Mouse (Mus musculus) gastrocnemius, postnatal 10 days (tissue): ENCODE data around the gene Kdm6a. TPM values are rescaled to one million over a fixed set of nuclear protein-coding genes. Genes with fewer than 3 reads are reported as not detected.

ENCODE experiments used
- DNase-seq: peaks from one replicate; pipeline ENCODE4 v3.0.0; 2021; ENCODE audit warnings: mixed read lengths
- long read RNA-seq, 2 experiments: library from polyadenylated mRNA; stranded (forward); transcript quantifications; one replicate each; pipeline ENCODE4 v2.0.0; 2021
- total RNA-seq, 2 experiments: library from RNA; stranded (reverse); gene quantifications; 2 replicates each; pipeline ENCODE4 v1.2.3; 2021

Kdm6a gene
- 10 to 100 TPM; 21.9 to 44.3 TPM for total RNA-seq
- long read RNA-seq, experiment 1, full-length matches to known transcripts = 1 of 11 reads
- long read RNA-seq, experiment 1, partial matches to known transcripts = 2 of 11 reads
- long read RNA-seq, experiment 1, other reads (novel, unspliced or antisense) = 8 of 11 reads
- long read RNA-seq, experiment 2, full-length matches to known transcripts = 1 of 9 reads
- long read RNA-seq, experiment 2, partial matches to known transcripts = 1 of 9 reads
- long read RNA-seq, experiment 2, other reads (novel, unspliced or antisense) = 7 of 9 reads

GRCm38 (mm10) chrX:18162192-18162857, at the start of gene Kdm6a:
TSS of gene Kdm6a (plus strand) at chrX:18162575.
- DNase-seq = peak; percentile 95

- no peak for DNase-seq
These were observed 16.8 kb upstream of the Kdm6a start, which contains the start of gene Dusp21 for GRCm38 (mm10) chrX:18145557-18145956. TSS of gene Dusp21 (plus strand) at chrX:18145857.

DNA sequence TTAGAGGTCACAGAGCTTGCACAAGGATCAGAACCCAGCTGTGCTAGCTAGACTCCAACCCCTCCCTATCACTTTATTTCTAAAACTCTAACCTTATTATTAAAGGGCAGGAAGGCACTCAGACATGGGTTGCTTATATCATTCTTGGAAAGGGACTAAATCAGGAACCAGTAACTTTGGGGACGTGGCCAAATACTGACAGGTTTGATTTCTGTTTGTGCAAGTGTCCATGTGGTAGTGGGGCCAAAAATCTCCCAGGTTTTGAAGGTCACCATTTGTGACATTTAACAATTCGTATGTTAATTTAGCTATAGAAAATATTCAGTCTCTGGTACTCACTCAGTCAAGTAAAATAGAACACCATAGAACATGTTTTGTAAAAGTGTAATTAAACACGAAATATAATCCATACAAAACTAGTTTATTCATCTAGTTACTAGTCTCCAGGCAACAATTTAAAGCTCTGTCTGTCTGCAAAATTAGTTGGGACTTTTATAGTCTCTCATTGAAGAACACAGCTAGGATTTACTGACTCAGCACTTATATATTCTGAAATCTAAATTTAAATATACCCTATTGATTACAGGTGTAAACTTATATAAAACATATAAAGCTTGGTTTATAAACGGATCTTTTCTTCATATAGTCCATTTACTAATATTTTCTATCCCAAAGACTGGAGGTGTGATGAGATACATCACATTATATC, 1.5 kb upstream of the Kdm6a start:
- no peak for DNase-seq

DNA sequence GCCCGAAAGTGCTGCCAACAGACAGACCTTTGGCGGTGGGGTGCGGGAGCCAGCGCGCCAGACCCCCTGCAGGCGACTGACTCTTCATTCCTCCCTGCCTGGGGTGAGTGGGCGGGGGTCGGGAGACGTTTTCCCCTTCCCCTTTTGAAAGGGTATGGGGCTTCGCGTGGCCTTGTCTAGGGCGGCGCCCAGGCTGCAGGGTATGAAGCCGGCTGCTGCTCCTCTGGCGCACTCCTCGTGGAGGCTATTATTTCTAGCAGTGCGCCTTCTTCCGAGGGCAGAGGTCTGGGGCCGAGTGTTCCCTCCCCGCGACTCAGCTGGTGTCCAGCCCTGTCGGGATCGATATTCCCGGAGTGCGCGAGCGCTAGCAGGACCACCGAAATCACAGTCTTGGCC, 581 bp upstream of the Kdm6a start:
- no peak for DNase-seq

DNA sequence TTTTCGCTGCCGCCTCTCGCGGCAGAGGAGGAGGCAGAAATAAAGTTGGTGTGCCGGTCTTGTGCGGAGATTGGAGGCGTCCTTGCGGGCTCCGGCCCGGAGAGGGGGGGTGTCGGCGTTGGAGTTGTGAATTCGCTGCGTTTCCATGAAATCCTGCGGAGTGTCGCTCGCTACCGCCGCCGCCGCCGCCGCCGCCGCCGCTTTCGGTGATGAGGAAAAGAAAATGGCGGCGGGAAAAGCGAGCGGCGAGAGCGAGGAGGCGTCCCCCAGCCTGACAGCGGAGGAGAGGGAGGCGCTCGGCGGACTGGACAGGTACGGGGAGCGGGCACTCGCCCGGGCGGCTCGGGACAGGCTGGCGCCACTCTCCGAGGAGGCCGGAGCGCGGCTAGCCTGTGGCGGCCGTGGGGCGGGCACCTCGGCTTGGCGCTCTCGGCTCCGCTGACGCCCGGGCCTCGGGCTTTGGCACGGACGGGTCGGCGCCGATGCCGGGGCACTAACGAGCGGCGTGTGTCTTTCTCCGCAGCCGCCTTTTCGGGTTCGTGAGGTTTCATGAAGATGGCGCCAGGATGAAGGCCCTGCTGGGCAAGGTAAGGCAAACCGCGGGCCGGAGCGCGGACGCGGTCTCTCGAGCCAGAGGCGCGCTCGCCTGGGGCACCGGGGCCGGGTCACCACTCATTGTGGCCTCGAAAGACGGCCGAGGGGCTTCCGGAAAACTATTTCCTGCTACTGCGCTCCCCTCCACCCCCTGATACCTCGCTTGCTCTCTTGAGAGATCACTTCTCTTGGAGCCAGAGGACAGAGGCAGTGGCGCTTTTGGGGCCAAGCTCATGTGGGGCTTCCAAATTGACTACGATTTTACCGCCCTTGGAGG, 721 bp downstream of the Kdm6a start:
- DNase-seq = peak; percentile 47

DNA sequence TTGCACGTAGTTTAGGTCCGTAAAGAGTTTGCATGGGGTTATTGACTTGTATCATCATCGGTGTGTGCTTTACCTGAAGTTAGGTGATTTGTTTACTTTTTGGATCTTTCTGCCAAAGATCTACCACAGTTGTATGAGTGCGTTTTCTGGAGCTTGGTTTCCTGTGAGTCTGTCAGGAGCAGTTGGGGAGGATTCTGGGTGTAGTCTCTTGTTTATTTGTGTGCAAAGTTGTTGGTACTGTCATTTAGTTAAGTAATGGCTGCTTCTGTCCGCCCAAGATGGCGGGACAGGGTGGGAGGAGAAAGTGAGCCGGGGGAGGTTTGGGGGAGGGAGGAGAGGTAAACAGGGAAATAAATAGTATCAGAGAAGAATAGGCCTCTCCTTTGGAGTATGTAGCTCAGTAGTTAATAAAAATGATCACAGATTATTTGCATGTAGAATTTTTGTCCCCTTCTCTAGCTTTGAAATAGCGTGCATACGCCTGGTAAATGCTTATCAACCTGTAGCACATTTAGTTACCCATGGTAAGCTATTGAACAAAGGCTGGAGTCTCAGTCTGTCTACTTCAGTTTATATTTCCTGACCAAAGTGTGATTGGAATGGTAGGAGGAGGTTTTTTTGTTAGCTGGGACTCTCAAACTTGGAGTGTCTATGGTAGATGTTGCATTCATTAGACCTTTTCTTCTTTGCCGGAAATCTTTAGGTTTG, 1.7 kb downstream of the Kdm6a start:
- DNase-seq = no peak

GRCm38 (mm10) chrX:18165121-18165520, 2.7 kb downstream of the Kdm6a start:
- DNase-seq = no peak

- no peak for DNase-seq
These were observed 4.6 kb downstream of the Kdm6a start for GRCm38 (mm10) chrX:18166961-18167360.

- no peak for DNase-seq
These were observed 6.6 kb downstream of the Kdm6a start for GRCm38 (mm10) chrX:18168940-18169339.

DNA sequence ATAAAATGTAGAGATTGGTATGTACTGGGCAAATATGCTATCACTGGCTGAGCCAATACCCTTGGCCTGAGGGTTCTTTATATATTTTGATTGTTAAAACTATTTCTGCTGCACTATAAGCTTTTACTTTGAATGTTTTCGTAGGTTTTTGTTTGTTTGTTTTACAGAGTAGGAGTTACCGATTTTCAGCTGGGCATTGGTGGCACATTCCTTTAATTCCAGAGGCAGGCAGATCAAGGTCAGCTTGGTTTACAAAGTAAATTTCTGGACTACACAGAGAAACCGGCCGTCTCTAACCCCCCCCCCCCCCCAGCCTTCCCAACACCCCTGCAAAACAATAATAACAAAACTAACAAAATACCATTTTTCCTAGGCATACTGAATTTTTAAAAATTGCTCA, 12.5 kb downstream of the Kdm6a start:
- no peak for DNase-seq

DNA sequence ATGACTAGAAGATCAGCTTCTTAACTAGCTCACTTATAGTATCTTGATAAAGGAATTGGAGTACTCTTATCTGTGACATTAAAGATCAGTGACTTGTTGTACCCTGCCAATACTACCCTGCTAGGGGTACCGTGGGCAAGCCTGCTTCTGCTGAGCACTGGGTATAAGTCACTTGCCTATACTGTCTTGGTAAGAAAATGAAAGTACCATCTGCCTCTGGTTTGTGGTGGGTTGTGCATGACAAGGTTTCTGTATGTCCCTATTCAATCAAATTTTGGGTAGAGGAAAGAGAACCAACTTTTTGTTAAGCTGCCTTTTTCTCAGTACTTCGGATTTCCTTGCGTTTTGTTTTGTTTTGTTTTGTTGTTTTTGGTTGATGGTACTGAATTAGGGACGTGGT, 15.4 kb downstream of the Kdm6a start:
- no peak for DNase-seq

- no peak for DNase-seq
These were observed 17.1 kb downstream of the Kdm6a start for GRCm38 (mm10) chrX:18179492-18179891.

DNA sequence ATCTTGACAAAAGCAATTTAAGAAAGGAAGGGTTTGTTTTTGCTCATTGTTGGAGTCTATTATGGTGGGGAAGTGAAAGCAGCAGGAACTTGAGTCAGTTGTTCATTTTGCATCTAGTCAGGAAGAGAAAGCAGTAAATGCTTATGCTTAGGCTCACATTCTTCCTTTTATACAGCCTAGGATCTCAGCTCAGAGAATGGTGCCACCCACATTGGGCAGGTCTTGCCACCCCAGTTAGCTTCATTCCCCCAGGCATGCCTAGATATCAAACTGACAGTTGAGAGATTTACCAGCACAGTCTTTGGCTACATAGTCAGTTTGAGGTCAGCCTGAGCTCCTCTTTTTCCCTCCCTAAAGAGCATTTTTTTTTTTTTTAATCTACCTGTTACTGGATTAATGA, 24.8 kb downstream of the Kdm6a start:
- no peak for DNase-seq

DNA sequence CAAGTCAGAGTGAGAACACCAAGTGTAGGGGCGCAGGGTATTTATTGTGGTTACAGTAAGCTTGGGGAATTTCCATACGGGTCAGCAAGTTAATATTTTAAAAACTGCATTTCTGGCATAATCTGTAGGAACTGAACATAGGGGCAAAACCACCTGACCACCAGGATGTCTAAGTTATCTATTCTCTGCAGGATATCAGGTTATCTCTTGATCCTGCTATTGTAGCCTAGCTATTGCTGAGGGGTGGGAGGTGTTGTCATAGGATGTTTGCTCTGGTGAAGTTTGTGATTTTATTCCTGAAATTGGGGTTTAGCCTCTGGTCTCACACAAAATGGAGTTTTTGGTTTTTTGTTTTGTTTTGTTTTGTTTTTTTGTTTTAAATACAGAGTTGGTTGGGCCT, 25.9 kb downstream of the Kdm6a start:
- no peak for DNase-seq

- DNase-seq = no peak
These were observed 77.2 kb downstream of the Kdm6a start for GRCm38 (mm10) chrX:18239572-18239971.

- no peak for DNase-seq
These were observed 88.2 kb downstream of the Kdm6a start for GRCm38 (mm10) chrX:18250621-18251020.

DNA sequence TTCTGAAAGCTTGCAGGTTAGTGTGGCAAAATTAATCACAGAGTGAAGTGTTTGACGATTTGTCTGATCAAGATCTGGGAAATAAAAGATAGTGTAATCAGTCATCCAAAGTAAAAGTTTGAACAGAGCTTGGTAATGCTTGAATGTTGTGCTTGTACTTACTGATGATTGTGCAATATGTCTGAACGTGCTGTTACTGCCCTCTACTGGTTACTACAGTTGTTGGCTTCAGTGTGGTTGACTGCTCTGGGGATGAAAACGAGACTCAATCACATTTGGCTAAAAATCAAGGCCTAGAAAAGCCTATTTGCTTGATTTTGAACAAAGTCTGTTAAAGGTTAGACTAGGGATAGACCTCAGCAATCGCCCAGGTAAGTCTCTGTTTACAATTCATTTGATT, 92.4 kb downstream of the Kdm6a start:
- DNase-seq = no peak

GRCm38 (mm10) chrX:18258238-18258809, 95.9 kb downstream of the Kdm6a start:
- no peak for DNase-seq

- no peak for DNase-seq
These were observed 116.2 kb downstream of the Kdm6a start for GRCm38 (mm10) chrX:18278561-18278960.

- no peak for DNase-seq
These were observed 117.8 kb downstream of the Kdm6a start for GRCm38 (mm10) chrX:18280134-18280533.
